Mouse (Mus musculus): ENCODE measurements around the gene Emcn.

Emcn gene

DNA sequence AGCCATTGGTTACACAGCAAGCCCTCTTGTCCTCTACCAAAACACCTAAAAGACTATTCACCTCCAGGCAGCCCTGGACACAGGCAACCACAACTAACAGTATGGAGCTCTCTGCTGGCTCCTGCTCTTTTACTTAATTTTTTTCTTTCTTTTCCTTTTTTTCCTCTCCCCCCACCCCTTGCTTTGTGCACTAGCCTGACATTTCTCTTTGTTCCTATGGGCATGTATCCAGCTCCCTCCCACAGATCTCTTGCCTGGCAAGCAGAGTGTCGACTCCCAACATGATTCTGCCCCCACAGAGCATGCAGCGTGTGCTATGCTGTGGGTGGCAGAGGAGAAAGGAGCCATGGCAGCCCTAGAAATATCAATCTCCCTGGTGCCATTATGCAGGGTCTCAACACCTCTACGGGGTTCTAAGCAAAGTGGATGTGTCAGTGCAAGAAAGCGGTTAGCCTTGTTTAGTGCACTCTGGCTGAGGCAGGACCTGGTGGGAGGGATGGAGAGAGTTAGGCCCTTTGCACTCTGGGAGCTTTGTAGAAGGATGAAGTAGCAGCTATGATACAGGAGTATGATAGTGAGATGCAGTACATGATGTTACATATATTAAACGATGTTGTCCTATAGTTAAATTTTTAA lies 74.7 kb downstream of the Emcn start:
- DNase-seq (ENCODE audit: low read depth, low spot score), result no peak

GRCm38 (mm10) chr3:137418636-137419035 lies 77.8 kb downstream of the Emcn start:
- DNase-seq (ENCODE audit: low read depth, low spot score), result no peak

GRCm38 (mm10) chr3:137429516-137429915 lies 88.6 kb downstream of the Emcn start:
- DNase-seq (ENCODE audit: low read depth, low spot score), result no peak

DNA sequence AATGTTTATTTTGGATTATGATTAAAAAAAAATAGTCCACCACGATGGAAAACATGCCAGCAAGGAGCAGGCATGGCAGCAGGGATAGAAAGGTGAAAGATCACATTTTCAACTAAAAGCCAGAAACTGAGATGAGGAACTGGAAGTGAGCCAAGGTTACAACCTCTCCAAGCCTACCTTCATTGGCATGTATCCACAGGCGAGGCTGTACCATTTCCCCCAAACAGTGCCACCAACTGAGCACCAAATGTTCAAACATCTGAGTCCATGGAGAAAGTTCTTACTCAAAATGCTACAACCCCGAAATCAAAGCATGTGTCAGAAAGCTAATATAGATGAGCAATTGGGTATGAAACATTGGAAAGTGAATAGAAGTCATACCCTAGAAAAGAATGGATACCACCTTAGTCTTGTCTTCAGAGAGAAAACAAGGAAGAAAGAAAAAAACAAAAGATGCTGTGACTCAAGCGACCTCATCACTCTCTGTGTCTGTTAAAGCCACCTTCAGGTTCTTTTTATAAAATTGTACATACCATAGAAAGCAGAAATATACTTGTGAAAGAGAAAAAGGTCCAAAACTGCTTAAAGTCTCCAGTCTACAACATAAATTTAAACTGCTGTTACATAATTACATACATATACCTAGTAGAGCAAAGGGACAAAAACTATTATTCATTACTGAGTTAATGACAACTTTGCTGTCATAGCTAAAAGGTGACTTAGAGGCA lies 124.2 kb downstream of the Emcn start:
- DNase-seq (ENCODE audit: low read depth, low spot score), result no peak

- no peak for DNase-seq (ENCODE audit: low read depth, low spot score)
Measured at GRCm38 (mm10) chr3:137465953-137466352, 125.1 kb downstream of the Emcn start.

DNA sequence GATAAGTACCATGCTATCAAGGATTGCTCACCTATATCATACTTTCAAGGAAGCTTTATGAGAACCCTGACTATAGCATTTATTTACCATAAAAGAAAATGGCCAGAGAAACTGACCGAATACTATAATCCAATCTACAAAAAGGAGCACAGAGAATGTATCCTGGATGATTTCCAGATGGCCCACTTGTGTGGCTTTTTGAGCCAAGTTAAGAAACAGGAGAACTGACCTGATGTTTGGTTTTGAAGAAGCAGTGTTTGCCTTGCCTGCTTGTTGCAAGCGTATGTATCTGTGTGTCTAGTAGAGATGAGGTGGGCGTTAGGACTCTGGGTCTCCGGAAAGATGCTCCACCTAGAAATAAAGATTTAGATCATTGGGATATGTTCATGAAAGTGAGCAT lies 125.9 kb downstream of the Emcn start:
- no peak for DNase-seq (ENCODE audit: low read depth, low spot score)

DNA sequence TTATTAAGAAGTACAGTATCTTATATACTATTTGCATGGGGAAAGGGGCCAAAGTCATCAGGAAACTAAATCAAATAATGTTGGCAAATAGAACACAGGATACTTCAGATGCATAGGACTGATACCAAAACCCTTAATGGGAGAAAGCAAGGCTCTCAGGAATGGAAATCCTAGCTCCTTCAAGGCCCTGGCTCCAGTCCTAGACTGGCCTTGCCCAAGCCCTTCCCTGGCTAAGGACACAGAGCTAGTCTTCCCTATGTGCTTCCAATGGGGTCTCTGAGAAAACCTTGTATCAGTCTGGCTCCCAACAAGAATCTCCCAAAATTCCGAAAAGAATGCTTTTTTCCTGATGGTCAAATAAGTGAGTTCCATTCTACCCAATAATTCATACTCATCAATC lies 126.5 kb downstream of the Emcn start:
- no peak for DNase-seq (ENCODE audit: low read depth, low spot score)

- DNase-seq (ENCODE audit: low read depth, low spot score), result no peak
Measured at GRCm38 (mm10) chr3:137472145-137472544, 131.3 kb downstream of the Emcn start.

DNA sequence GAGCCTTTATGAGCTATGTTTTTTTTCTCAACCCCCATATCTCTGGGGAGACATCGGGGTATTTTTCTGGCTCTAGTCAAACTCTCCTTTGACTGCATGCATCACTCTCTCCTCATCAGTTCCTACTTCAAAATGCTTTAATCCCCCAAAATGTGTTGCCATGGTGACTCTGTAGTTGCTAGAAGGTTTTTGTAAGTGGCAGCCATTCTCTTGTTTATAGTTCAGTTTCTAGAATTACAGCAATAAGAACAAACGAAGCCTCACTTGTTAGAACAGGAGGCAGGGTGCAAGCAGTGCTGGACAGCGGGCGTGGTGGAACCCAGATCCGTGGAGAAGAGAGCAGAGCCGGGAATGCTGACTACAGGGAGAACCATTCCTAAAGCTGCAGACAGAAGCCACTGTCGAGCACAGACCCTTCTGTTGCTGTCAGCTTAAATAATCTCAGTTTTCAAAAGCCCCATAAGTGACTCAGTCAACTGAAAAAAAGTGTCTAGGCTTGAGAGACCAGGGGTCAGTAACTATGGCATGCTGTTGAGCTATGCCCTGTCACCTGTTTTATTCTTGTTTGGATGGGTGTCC lies 139.0 kb downstream of the Emcn start:
- no peak for DNase-seq (ENCODE audit: low read depth, low spot score)

GRCm38 (mm10) chr3:137481157-137481556 lies 140.3 kb downstream of the Emcn start:
- no peak for DNase-seq (ENCODE audit: low read depth, low spot score)
